Mouse (Mus musculus): ENCODE results near the gene Rhot2. TPM values are rescaled to one million over a fixed set of nuclear protein-coding genes. Genes with fewer than 3 reads are reported as not detected.

The Rhot2 gene
- polyA plus RNA-seq (2015; fragmentation: Nextera tagmentation; extraction: Ambion mirVana) = 23.1 and 23.6 TPM in 2 replicates

- peak; percentile 96 for ATAC-seq (ENCODE audit: insufficient read depth, low FRiP score, low read depth)
- Histone ChIP-seq H3K4me2 (peak within 1 kb of the TSS; percentile 88), H3K27me3 (replicated peaks) (no peaks in the 10 kb centered on the region)
These were observed at the start of gene Rhot2 for GRCm38 (mm10) chr17:25844396-25844901. Gene Rhot2, minus strand, starts transcription at chr17:25844851.

GRCm38 (mm10) chr17:25893975-25894617 is 49.4 kb upstream of the Rhot2 start:
- WGBS = 35% methylated on average over 2 of the region's 2 CpGs
- ATAC-seq (ENCODE audit: insufficient read depth, low FRiP score, low read depth) = no peak; the same call in 1 of the 2 replicates

More at GRCm38 (mm10) chr17:25844396-25844901, at the start of gene Rhot2:
- H3K9me3 ChIP-seq = no peaks in the 10 kb centered on the region
- H3K4me3 ChIP-seq (replicated peaks) = peak within 1 kb of the TSS; percentile 87
- WGBS = 2% methylated on average over 21 of the region's 21 CpGs
- peaks cover 15% of the 10 kb centered on the region for H3K4me1 ChIP-seq
- peak within 1 kb of the TSS; percentile 86 for H3K27ac ChIP-seq
- H3K9ac ChIP-seq = peak within 1 kb of the TSS; percentile 88
- peaks cover 38% of the 10 kb centered on the region for H3K36me3 ChIP-seq

GRCm38 (mm10) chr17:25888837-25889236 is 44.2 kb upstream of the Rhot2 start:
- H3K4me3 ChIP-seq (replicated peaks) = no peak overlapping the region
- no peaks in the 10 kb centered on the region for H3K27me3 ChIP-seq (replicated peaks)
- no peak overlapping the region for H3K27ac ChIP-seq
- H3K9ac ChIP-seq = no peak overlapping the region
- H3K9me3 ChIP-seq = no peaks in the 10 kb centered on the region
- 84% methylated on average over 3 of the region's 3 CpGs for WGBS
- peaks cover 23% of the 10 kb centered on the region for H3K36me3 ChIP-seq
- no peak overlapping the region for H3K4me2 ChIP-seq
- H3K4me1 ChIP-seq = no peaks in the 10 kb centered on the region
- no peak for ATAC-seq (ENCODE audit: insufficient read depth, low FRiP score, low read depth)

More at GRCm38 (mm10) chr17:25893975-25894617, 49.4 kb upstream of the Rhot2 start:
- no peak overlapping the region for H3K9ac ChIP-seq
- H3K4me2 ChIP-seq = no peak overlapping the region
- H3K9me3 ChIP-seq = no peaks in the 10 kb centered on the region
- peaks cover 10% of the 10 kb centered on the region for H3K36me3 ChIP-seq
- no peaks in the 10 kb centered on the region for H3K27me3 ChIP-seq (replicated peaks)
- H3K4me3 ChIP-seq (replicated peaks) = no peak overlapping the region
- 0 out of 2 replicates have a peak overlapping the region, but pooled peaks have one; percentile 0 for H3K27ac ChIP-seq
- no peaks in the 10 kb centered on the region for H3K4me1 ChIP-seq

- Histone ChIP-seq H3K9ac (no peak overlapping the region), H3K9me3 (no peaks in the 10 kb centered on the region), H3K4me1 (no peaks in the 10 kb centered on the region), H3K27ac (no peak overlapping the region), H3K27me3 (replicated peaks) (no peaks in the 10 kb centered on the region), H3K4me3 (replicated peaks) (no peak overlapping the region), H3K36me3 (peaks cover 32% of the 10 kb centered on the region), H3K4me2 (no peak overlapping the region)
- ATAC-seq (ENCODE audit: insufficient read depth, low FRiP score, low read depth) = no peak
- WGBS = 79% methylated on average over 10 of the region's 10 CpGs
These were observed 42.8 kb upstream of the Rhot2 start for GRCm38 (mm10) chr17:25887467-25887866.

GRCm38 (mm10) chr17:25886806-25887205 is 42.2 kb upstream of the Rhot2 start:
- H3K36me3 ChIP-seq = peaks cover 32% of the 10 kb centered on the region
- H3K9ac ChIP-seq = no peak overlapping the region

GRCm38 (mm10) chr17:25885636-25886035 is 41.0 kb upstream of the Rhot2 start:
- 62% methylated on average over 4 of the region's 4 CpGs for WGBS
- no peak for ATAC-seq (ENCODE audit: insufficient read depth, low FRiP score, low read depth)
- H3K27ac ChIP-seq = no peak overlapping the region
- H3K4me2 ChIP-seq = no peak overlapping the region
- no peaks in the 10 kb centered on the region for H3K9me3 ChIP-seq
- no peak overlapping the region for H3K4me3 ChIP-seq (replicated peaks)
- H3K4me1 ChIP-seq = 0 out of 2 replicates have a peak, but pooled peaks cover 8% of the 10 kb centered on the region
- no peaks in the 10 kb centered on the region for H3K27me3 ChIP-seq (replicated peaks)
- H3K36me3 ChIP-seq = peaks cover 32% of the 10 kb centered on the region
- H3K9ac ChIP-seq = no peak overlapping the region

More at GRCm38 (mm10) chr17:25886806-25887205, 42.2 kb upstream of the Rhot2 start:
- Histone ChIP-seq H3K4me2 (no peak overlapping the region), H3K4me1 (no peaks in the 10 kb centered on the region), H3K27ac (no peak overlapping the region), H3K4me3 (replicated peaks) (no peak overlapping the region), H3K27me3 (replicated peaks) (no peaks in the 10 kb centered on the region), H3K9me3 (no peaks in the 10 kb centered on the region)
- ATAC-seq (ENCODE audit: insufficient read depth, low FRiP score, low read depth) = no peak

GRCm38 (mm10) chr17:25883824-25884223 is 39.2 kb upstream of the Rhot2 start:
- Histone ChIP-seq H3K9me3 (no peaks in the 10 kb centered on the region), H3K27me3 (replicated peaks) (no peaks in the 10 kb centered on the region), H3K4me3 (replicated peaks) (no peak overlapping the region), H3K27ac (no peak overlapping the region), H3K4me2 (no peak overlapping the region), H3K36me3 (peaks cover 22% of the 10 kb centered on the region), H3K4me1 (peaks cover 16% of the 10 kb centered on the region; the same call in 1 of the 2 replicates), H3K9ac (no peak overlapping the region)
- WGBS = 88% methylated on average over 3 of the region's 3 CpGs
- no peak for ATAC-seq (ENCODE audit: insufficient read depth, low FRiP score, low read depth)

GRCm38 (mm10) chr17:25883268-25883667 is 38.6 kb upstream of the Rhot2 start:
- no peak overlapping the region for H3K27ac ChIP-seq
- H3K4me2 ChIP-seq = no peak overlapping the region
- ATAC-seq (ENCODE audit: insufficient read depth, low FRiP score, low read depth) = no peak
- H3K27me3 ChIP-seq (replicated peaks) = no peaks in the 10 kb centered on the region
- H3K36me3 ChIP-seq = peaks cover 22% of the 10 kb centered on the region
- H3K9me3 ChIP-seq = no peaks in the 10 kb centered on the region
- 88% methylated on average over 8 of the region's 8 CpGs for WGBS
- H3K4me3 ChIP-seq (replicated peaks) = no peak overlapping the region
- H3K4me1 ChIP-seq = peaks cover 16% of the 10 kb centered on the region; the same call in 1 of the 2 replicates
- H3K9ac ChIP-seq = no peak overlapping the region

GRCm38 (mm10) chr17:25882306-25882705 is 37.7 kb upstream of the Rhot2 start:
- H3K4me2 ChIP-seq = no peak overlapping the region
- WGBS = 30% methylated on average over 5 of the region's 5 CpGs
- H3K27me3 ChIP-seq (replicated peaks) = no peaks in the 10 kb centered on the region
- no peak overlapping the region for H3K27ac ChIP-seq
- no peaks in the 10 kb centered on the region for H3K9me3 ChIP-seq
- no peak for ATAC-seq (ENCODE audit: insufficient read depth, low FRiP score, low read depth)
- no peak overlapping the region for H3K9ac ChIP-seq
- peaks cover 17% of the 10 kb centered on the region for H3K36me3 ChIP-seq
- peaks cover 16% of the 10 kb centered on the region; the same call in 1 of the 2 replicates for H3K4me1 ChIP-seq
- H3K4me3 ChIP-seq (replicated peaks) = no peak overlapping the region

- Histone ChIP-seq H3K4me1 (peaks cover 21% of the 10 kb centered on the region), H3K4me2 (no peak overlapping the region), H3K36me3 (peaks cover 17% of the 10 kb centered on the region), H3K9me3 (no peaks in the 10 kb centered on the region), H3K9ac (no peak overlapping the region), H3K27me3 (replicated peaks) (no peaks in the 10 kb centered on the region), H3K4me3 (replicated peaks) (no peak overlapping the region), H3K27ac (no peak overlapping the region)
- no peak for ATAC-seq (ENCODE audit: insufficient read depth, low FRiP score, low read depth)
- 45% methylated on average over 4 of the region's 4 CpGs for WGBS
These were observed 37.0 kb upstream of the Rhot2 start for GRCm38 (mm10) chr17:25881691-25882090.

- H3K4me3 ChIP-seq (replicated peaks) = no peak overlapping the region
- no peak overlapping the region for H3K4me2 ChIP-seq
- H3K27me3 ChIP-seq (replicated peaks) = no peaks in the 10 kb centered on the region
- H3K9me3 ChIP-seq = no peaks in the 10 kb centered on the region
- peak; percentile 47 for ATAC-seq (ENCODE audit: insufficient read depth, low FRiP score, low read depth)
- 19% methylated on average over 5 of the region's 5 CpGs for WGBS
- no peak overlapping the region for H3K9ac ChIP-seq
- H3K4me1 ChIP-seq = peaks cover 27% of the 10 kb centered on the region
- H3K36me3 ChIP-seq = peaks cover 17% of the 10 kb centered on the region
- no peak overlapping the region for H3K27ac ChIP-seq
These were observed 36.4 kb upstream of the Rhot2 start for GRCm38 (mm10) chr17:25880913-25881641.

Measured in stomach, embryonic 15.5 days (tissue).